In genomic region chr9:74951491-74951890, GRCm38 (mm10) we compare ENCODE assay signal across 11 mouse cellular contexts. TPM values are rescaled to one million over a fixed set of nuclear protein-coding genes. Genes with fewer than 3 reads are reported as not detected.
DNase-seq lines count a peak whose midpoint lies in the region; ATAC-seq and TF ChIP-seq lines count a peak whose summit lies in the region.
"Had no signal": no experiment of that assay in that cellular context is flagged by ENCODE, and none has a peak within 500 bp of the region (broad histone marks: within the 10 kb centered on the region; RNA-seq: fewer than 3 reads in every experiment).

No protein-coding gene starts in this region.

- TF ChIP-seq CTCF in kidney, postnatal 0 days (IDR thresholded peaks at IDR 0.05; ENCODE audit: low read depth), result peak; percentile 52

- no peak overlapping the region for H3K4me3 ChIP-seq in kidney, postnatal 0 days (replicated peaks; ENCODE audit: low read depth, low read length)
- H3K4me3 ChIP-seq in kidney, embryonic 16.5 days (ENCODE audit: low read length), result no peak overlapping the region
- H3K4me3 ChIP-seq in forebrain, embryonic 11.5 days (ENCODE audit: low read depth, low read length), result no peak overlapping the region
- no peak overlapping the region for H3K4me3 ChIP-seq in forebrain, embryonic 14.5 days (ENCODE audit: low read depth, low read length)

- no peaks in the 10 kb centered on the region for H3K9me3 ChIP-seq in kidney, postnatal 0 days (replicated peaks; ENCODE audit: low read length)
- no peaks in the 10 kb centered on the region for H3K9me3 ChIP-seq in kidney, embryonic 16.5 days (ENCODE audit: low read length)
- H3K9me3 ChIP-seq in forebrain, embryonic 11.5 days (ENCODE audit: control insufficient read depth, low read length), result no peaks in the 10 kb centered on the region
- no peaks in the 10 kb centered on the region for H3K9me3 ChIP-seq in forebrain, embryonic 14.5 days (replicated peaks; ENCODE audit: control insufficient read depth, low read length)
- H3K9me3 ChIP-seq: hindbrain, embryonic 13.5 days; neural tube, embryonic 13.5 days had no signal

- no peak overlapping the region for H3K4me2 ChIP-seq in kidney, postnatal 0 days (ENCODE audit: low read length)
- H3K4me2 ChIP-seq in kidney, embryonic 16.5 days (replicated peaks; ENCODE audit: low read depth, low read length), result no peak overlapping the region
- H3K4me2 ChIP-seq in forebrain, embryonic 11.5 days (ENCODE audit: low read depth, low read length, severe bottlenecking), result no peak overlapping the region
- H3K4me2 ChIP-seq in forebrain, embryonic 14.5 days (ENCODE audit: low read length), result no peak overlapping the region

- H3K27ac ChIP-seq in kidney, postnatal 0 days, result no peak overlapping the region
- no peak overlapping the region for H3K27ac ChIP-seq in kidney, embryonic 16.5 days (ENCODE audit: low read length)
- H3K27ac ChIP-seq in forebrain, embryonic 11.5 days (ENCODE audit: low read depth, low read length), result no peak overlapping the region
- H3K27ac ChIP-seq in forebrain, embryonic 14.5 days (ENCODE audit: low read depth, low read length), result no peak overlapping the region

- H3K9ac ChIP-seq in kidney, postnatal 0 days (ENCODE audit: low read depth, low read length), result no peak overlapping the region
- H3K9ac ChIP-seq in kidney, embryonic 16.5 days (replicated peaks; ENCODE audit: low read length), result no peak overlapping the region
- no peak overlapping the region for H3K9ac ChIP-seq in forebrain, embryonic 11.5 days (ENCODE audit: low read length)
- no peak overlapping the region for H3K9ac ChIP-seq in forebrain, embryonic 14.5 days (ENCODE audit: low read length)

- 36% methylated on average over 3 of the region's 3 CpGs for WGBS in kidney, postnatal 0 days
- WGBS in kidney, embryonic 16.5 days, result 37% methylated on average over 3 of the region's 3 CpGs
- 33% methylated on average over 3 of the region's 3 CpGs for WGBS in forebrain, embryonic 11.5 days
- 34% methylated on average over 3 of the region's 3 CpGs for WGBS in forebrain, embryonic 14.5 days

- H3K4me1 ChIP-seq in kidney, postnatal 0 days (replicated peaks; ENCODE audit: insufficient read depth, low read length), result no peaks in the 10 kb centered on the region
- H3K4me1 ChIP-seq in kidney, embryonic 16.5 days (ENCODE audit: insufficient read depth, low read length), result peaks cover 16% of the 10 kb centered on the region
- H3K4me1 ChIP-seq in forebrain, embryonic 11.5 days (replicated peaks; ENCODE audit: control insufficient read depth, insufficient read depth, low read length), result peaks cover 4% of the 10 kb centered on the region; the same call in 1 of the 2 replicates
- 0 out of 2 replicates have a peak, but pooled peaks cover 2% of the 10 kb centered on the region for H3K4me1 ChIP-seq in forebrain, embryonic 14.5 days (ENCODE audit: control insufficient read depth, insufficient read depth, low read length)

- DNase-seq in kidney, postnatal 0 days (ENCODE audit: low spot score), result no peak
- DNase-seq in thymus, postnatal 0 days (ENCODE audit: low spot score), result peak; percentile 17
- no peak for DNase-seq in thymus, adult 18-20 months
- peak; percentile 26 for DNase-seq in T-cell, adult 2 months (ENCODE audit: low spot score)
- DNase-seq in splenic B cell, adult 2 months (ENCODE audit: low read depth, low spot score), result peak; percentile 74
- no peak for DNase-seq in forebrain, embryonic 11.5 days (ENCODE audit: low spot score)
- DNase-seq in forebrain, embryonic 14.5 days (ENCODE audit: low spot score), result no peak
- DNase-seq: kidney, postnatal 4 days had no signal

- no peak for ATAC-seq in kidney, postnatal 0 days (replicated peaks; ENCODE audit: low FRiP score, low read depth)
- no peak for ATAC-seq in kidney, embryonic 16.5 days (ENCODE audit: low FRiP score, low TSS enrichment)
- ATAC-seq in forebrain, embryonic 11.5 days (replicated peaks; ENCODE audit: low FRiP score), result no peak
- ATAC-seq in forebrain, embryonic 14.5 days, result no peak

- H3K36me3 ChIP-seq in kidney, postnatal 0 days (ENCODE audit: insufficient read depth, low read length), result no peaks in the 10 kb centered on the region
- H3K36me3 ChIP-seq in kidney, embryonic 16.5 days (ENCODE audit: insufficient read depth, low read length), result peaks cover 3% of the 10 kb centered on the region; the same call in 1 of the 2 replicates
- peaks cover 2% of the 10 kb centered on the region; the same call in 1 of the 2 replicates for H3K36me3 ChIP-seq in splenic B cell, adult 2 months (ENCODE audit: control insufficient read depth, insufficient read depth, low read length, poor library complexity, severe bottlenecking)
- H3K36me3 ChIP-seq in forebrain, embryonic 11.5 days (ENCODE audit: control insufficient read depth, insufficient read depth, low read length), result no peaks in the 10 kb centered on the region
- no peaks in the 10 kb centered on the region for H3K36me3 ChIP-seq in forebrain, embryonic 14.5 days (ENCODE audit: control insufficient read depth, insufficient read depth, low read length)

- H3K27me3 ChIP-seq in kidney, postnatal 0 days (ENCODE audit: insufficient read depth, low read length), result no peaks in the 10 kb centered on the region
- no peaks in the 10 kb centered on the region for H3K27me3 ChIP-seq in kidney, embryonic 16.5 days (ENCODE audit: insufficient read depth, low read length)
- no peaks in the 10 kb centered on the region for H3K27me3 ChIP-seq in splenic B cell, adult 2 months (ENCODE audit: control insufficient read depth, insufficient read depth, low read length, poor library complexity, severe bottlenecking)
- H3K27me3 ChIP-seq in forebrain, embryonic 11.5 days (ENCODE audit: control insufficient read depth, insufficient read depth, low read length), result no peaks in the 10 kb centered on the region
- H3K27me3 ChIP-seq in forebrain, embryonic 14.5 days (replicated peaks; ENCODE audit: control insufficient read depth, insufficient read depth, low read length), result no peaks in the 10 kb centered on the region
- H3K27me3 ChIP-seq: hindbrain, embryonic 13.5 days had no signal

RNA-seq across cellular contexts. Expression of gene Fam214a, which starts 1.2 kb away (rescaled TPM):
- 15.4 and 15.7 TPM in 2 replicates for polyA plus RNA-seq in kidney, postnatal 0 days (2015; fragmentation: Nextera tagmentation; extraction: Ambion mirVana)
- 13.1 and 13.6 TPM in 2 replicates for polyA plus RNA-seq in kidney, embryonic 16.5 days (2015; fragmentation: Nextera tagmentation; extraction: Ambion mirVana)
- polyA plus RNA-seq in thymus, postnatal 0 days (2015; fragmentation: Nextera tagmentation; extraction: Ambion mirVana), result 15.3 and 17.4 TPM in 2 replicates
- polyA plus RNA-seq in forebrain, embryonic 11.5 days (2014; fragmentation: Nextera tagmentation; extraction: Ambion mirVana), result 18.3 and 20.4 TPM in 2 replicates
- 29.0 and 30.6 TPM in 2 replicates for polyA plus RNA-seq in forebrain, embryonic 14.5 days (2014; fragmentation: Nextera tagmentation; extraction: Ambion mirVana)

Comparison
In these comparisons a context has a peak if more than half of its experiments do, and no peak if none do; other contexts are left out.
1. DNase-seq: peak in thymus, postnatal 0 days (single experiment), T-cell, adult 2 months (single experiment) and splenic B cell, adult 2 months (single experiment); none in kidney, postnatal 0 days (single experiment), thymus, adult 18-20 months (0 of 2), forebrain, embryonic 11.5 days (single experiment) and forebrain, embryonic 14.5 days (single experiment).